Comparison of ENCODE assay signal across 9 mouse cellular contexts in genomic region chr4:43711821-43712220, GRCm38 (mm10). TPM values are rescaled to one million over a fixed set of nuclear protein-coding genes. Genes with fewer than 3 reads are reported as not detected.
DNase-seq lines count a peak whose midpoint lies in the region; ATAC-seq and TF ChIP-seq lines count a peak whose summit lies in the region.
"Had no signal": no experiment of that assay in that cellular context is flagged by ENCODE, and none has a peak within 500 bp of the region (broad histone marks: within the 10 kb centered on the region; RNA-seq: fewer than 3 reads in every experiment).

No protein-coding gene starts in this region.

- H3K9me3 ChIP-seq in MEL (replicated peaks; ENCODE audit: insufficient read depth, low read length): no peaks in the 10 kb centered on the region
- H3K9me3 ChIP-seq in kidney, embryonic 14.5 days (ENCODE audit: control insufficient read depth, low read length): no peaks in the 10 kb centered on the region
- no peaks in the 10 kb centered on the region for H3K9me3 ChIP-seq in liver, embryonic 14.5 days (ENCODE audit: control insufficient read depth, low read length)

- no peak for TF ChIP-seq POLR2A in MEL (IDR thresholded peaks at IDR 0.05; ENCODE audit: control insufficient read depth in 1 of 2, insufficient read depth in 1 of 2, low read depth in 1 of 2, low read length in 2 of 2, poor library complexity in 1 of 2)

- peak; percentile 60 for DNase-seq in A20 (ENCODE audit: low read depth, low spot score)
- DNase-seq in MEL (ENCODE audit: low read depth, low spot score): peak; percentile 64
- DNase-seq in cerebellum, adult 8-10 months: peak; percentile 87
- DNase-seq in gastrocnemius, postnatal 14 days: peak; percentile 83
- peak in 1 of 3 experiments; percentile 20 for DNase-seq in liver, embryonic 14.5 days (ENCODE audit: low read depth in 3 of 3, low spot score in 3 of 3)
- peak; percentile 42 for DNase-seq in retina, postnatal 7 days (ENCODE audit: low read depth, low spot score)
- DNase-seq in urinary bladder, postnatal 36 days (ENCODE audit: low spot score in 2 of 2): peak; percentile 72 to 80

- H3K27me3 ChIP-seq in MEL (ENCODE audit: control insufficient read depth in 1 of 2, insufficient read depth in 2 of 2, low read length in 2 of 2): peaks cover 24 to 25% of the 10 kb centered on the region in 2 experiments
- no peaks in the 10 kb centered on the region for H3K27me3 ChIP-seq in kidney, embryonic 14.5 days (ENCODE audit: control insufficient read depth, insufficient read depth, low read length)
- no peaks in the 10 kb centered on the region for H3K27me3 ChIP-seq in liver, embryonic 14.5 days (ENCODE audit: control insufficient read depth, insufficient read depth, low read length)

- H3K4me2 ChIP-seq in kidney, embryonic 14.5 days (replicated peaks; ENCODE audit: low read depth, low read length): no peak overlapping the region
- H3K4me2 ChIP-seq in liver, embryonic 14.5 days (ENCODE audit: low read depth): no peak overlapping the region

- intact Hi-C loops in gastrocnemius, postnatal 14 days (cut with DNase I; ENCODE audit: low total_unique reads): loop anchor here (2.0 to 5.0 kb wide), 2 partner anchors 40 to 81 kb away; partner anchors contain the start of gene Npr2

- no peaks in the 10 kb centered on the region for H3K36me3 ChIP-seq in MEL (ENCODE audit: control insufficient read depth in 1 of 2, insufficient read depth in 2 of 2, low read length in 2 of 2)
- H3K36me3 ChIP-seq in kidney, embryonic 14.5 days (ENCODE audit: control insufficient read depth, insufficient read depth, low read length): no peaks in the 10 kb centered on the region
- H3K36me3 ChIP-seq in liver, embryonic 14.5 days (replicated peaks; ENCODE audit: control insufficient read depth, insufficient read depth, low read depth): no peaks in the 10 kb centered on the region

- 0 out of 2 replicates have a peak, but pooled peaks have one; percentile 33 for ATAC-seq in kidney, embryonic 14.5 days (ENCODE audit: low FRiP score, low TSS enrichment)
- no peak for ATAC-seq in liver, embryonic 14.5 days (ENCODE audit: insufficient read depth)

- 0% methylated on average over 2 of the region's 2 CpGs for WGBS in kidney, embryonic 14.5 days
- WGBS in liver, embryonic 14.5 days (ENCODE audit: insufficient replicate concordance): 1% methylated on average over 2 of the region's 2 CpGs

- no peak overlapping the region for H3K4me3 ChIP-seq in MEL (ENCODE audit: control insufficient read depth in 1 of 2, insufficient read depth in 1 of 2, low read depth in 2 of 2, low read length in 2 of 2)
- H3K4me3 ChIP-seq in kidney, embryonic 14.5 days (ENCODE audit: low read length): no peak overlapping the region
- H3K4me3 ChIP-seq in liver, embryonic 14.5 days (ENCODE audit: insufficient read depth in 1 of 2, low read depth in 2 of 2, low read length in 2 of 2): no peak overlapping the region

- H3K79me2 ChIP-seq in MEL (ENCODE audit: control insufficient read depth, insufficient read depth, low read length, poor library complexity): no peaks in the 10 kb centered on the region

- H3K9ac ChIP-seq in MEL (ENCODE audit: control insufficient read depth, low read depth, low read length, poor library complexity, severe bottlenecking): no peak overlapping the region
- H3K9ac ChIP-seq in kidney, embryonic 14.5 days (ENCODE audit: low read depth, low read length): no peak overlapping the region
- H3K9ac ChIP-seq in liver, embryonic 14.5 days (replicated peaks): no peak overlapping the region

- TF ChIP-seq CTCF in MEL (IDR thresholded peaks at IDR 0.05 in 2 of 3, conservative IDR thresholded peaks at IDR 0.05 in 1 of 3; ENCODE audit: control insufficient read depth in 1 of 3, insufficient read depth in 1 of 3, low read depth in 2 of 3, low read length in 3 of 3, poor library complexity in 1 of 3, severe bottlenecking in 1 of 3): peak; percentile 81 to 96 (median 94)
- peak; percentile 83 for TF ChIP-seq CTCF in liver, embryonic 14.5 days (IDR thresholded peaks at IDR 0.05; ENCODE audit: low read depth)

- no peaks in the 10 kb centered on the region for H3K4me1 ChIP-seq in MEL (ENCODE audit: control insufficient read depth in 1 of 2, insufficient read depth in 2 of 2, low read length in 2 of 2)
- no peaks in the 10 kb centered on the region for H3K4me1 ChIP-seq in kidney, embryonic 14.5 days (ENCODE audit: control insufficient read depth, insufficient read depth, low read length)
- H3K4me1 ChIP-seq in liver, embryonic 14.5 days (replicated peaks; ENCODE audit: control insufficient read depth in 2 of 2, insufficient read depth in 2 of 2, low read length in 1 of 2): no peaks in the 10 kb centered on the region

- no peak overlapping the region for H3K27ac ChIP-seq in MEL (ENCODE audit: control insufficient read depth, low read depth, low read length)
- no peak overlapping the region for H3K27ac ChIP-seq in kidney, embryonic 14.5 days (ENCODE audit: low read depth, low read length)
- H3K27ac ChIP-seq in liver, embryonic 14.5 days: no peak overlapping the region

- no peak for TF ChIP-seq EP300 in MEL (IDR thresholded peaks at IDR 0.05; ENCODE audit: low read depth in 1 of 2, low read length in 2 of 2)
- TF ChIP-seq EP300 in liver, embryonic 14.5 days (IDR thresholded peaks at IDR 0.05; ENCODE audit: low read depth): no peak

- peak; percentile 86 for TF ChIP-seq RAD21 in MEL (IDR thresholded peaks at IDR 0.05; ENCODE audit: low read depth, low read length)

TF ChIP-seq in MEL, 35 proteins besides CTCF, POLR2A, EP300 and RAD21 (continues in another document):
- TF ChIP-seq POLR2AphosphoS5 (IDR thresholded peaks at IDR 0.05; ENCODE audit: borderline replicate concordance, low read depth, low read length) (no peak), KAT2A (conservative IDR thresholded peaks at IDR 0.05; ENCODE audit: low read depth, low read length) (no peak), ZC3H11A (IDR thresholded peaks at IDR 0.05; ENCODE audit: low read depth, low read length) (peak; percentile 96), E2F4 (IDR thresholded peaks at IDR 0.05; ENCODE audit: borderline replicate concordance, low read depth, low read length) (no peak), SMC3 (IDR thresholded peaks at IDR 0.05; ENCODE audit: low read depth, low read length) (peak; percentile 99), MYB (IDR thresholded peaks at IDR 0.05; ENCODE audit: low read depth, low read length) (no peak), GATA1 (IDR thresholded peaks at IDR 0.05; ENCODE audit: low read depth, low read length) (no peak), BHLHE40 (IDR thresholded peaks at IDR 0.05; ENCODE audit: borderline replicate concordance, low read depth, low read length) (peak; percentile 22; the same call in 1 of the 2 replicates), MYC (IDR thresholded peaks at IDR 0.05; ENCODE audit: low read depth, low read length) (no peak), HCFC1 (IDR thresholded peaks at IDR 0.05; ENCODE audit: low read depth, low read length) (no peak), CHD1 (IDR thresholded peaks at IDR 0.05; ENCODE audit: low read depth, low read length) (no peak), RCOR1 (IDR thresholded peaks at IDR 0.05; ENCODE audit: low read depth, low read length) (no peak), NELFE (IDR thresholded peaks at IDR 0.05; ENCODE audit: low read depth, low read length) (no peak), TAL1 (IDR thresholded peaks at IDR 0.05; ENCODE audit: low read length) (no peak), CHD2 (IDR thresholded peaks at IDR 0.05; ENCODE audit: low read length) (no peak), SIN3A (IDR thresholded peaks at IDR 0.05; ENCODE audit: low read length) (0 out of 2 replicates have a peak, but pooled peaks have one; percentile 25)

RNA-seq across cellular contexts. Expression of gene Olfr71, which starts 1.8 kb away (rescaled TPM):
- not detected in 2 replicates for total RNA-seq in MEL (2012; rRNA removed)
- polyA plus RNA-seq in MEL (2012; ENCODE audit: insufficient read depth in 1 of 2, insufficient read length in 2 of 2, low read depth in 1 of 2, low replicate concordance in 2 of 2, missing spikeins in 1 of 2): not detected
- total RNA-seq in gastrocnemius, postnatal 14 days (2021): not detected
- polyA plus RNA-seq in kidney, embryonic 14.5 days (2014; fragmentation: Nextera tagmentation; extraction: Ambion mirVana): not detected in 2 replicates
- polyA plus RNA-seq in liver, embryonic 14.5 days (2012; rRNA removed): not detected in 2 replicates
- polyA plus RNA-seq in liver, embryonic 14.5 days (2014; fragmentation: Nextera tagmentation; extraction: Ambion mirVana): not detected in 2 replicates
- polyA plus RNA-seq: gonadal fat pad, adult 2 months had no signal

RNA-seq across cellular contexts. Expression of gene Olfr70, which starts 11.2 kb away (rescaled TPM):
- total RNA-seq in MEL (2012; rRNA removed): not detected in 2 replicates
- polyA plus RNA-seq in MEL (2012; ENCODE audit: insufficient read depth in 1 of 2, insufficient read length in 2 of 2, low read depth in 1 of 2, low replicate concordance in 2 of 2, missing spikeins in 1 of 2): not detected
- not detected for total RNA-seq in gastrocnemius, postnatal 14 days (2021)
- polyA plus RNA-seq in kidney, embryonic 14.5 days (2014; fragmentation: Nextera tagmentation; extraction: Ambion mirVana): not detected in 2 replicates
- not detected in 2 replicates for polyA plus RNA-seq in liver, embryonic 14.5 days (2012; rRNA removed)
- not detected in 2 replicates for polyA plus RNA-seq in liver, embryonic 14.5 days (2014; fragmentation: Nextera tagmentation; extraction: Ambion mirVana)
- polyA plus RNA-seq: gonadal fat pad, adult 2 months had no signal

RNA-seq across cellular contexts. Expression of gene Hrct1, which starts 15.2 kb away (rescaled TPM):
- total RNA-seq in MEL (2012; rRNA removed): not detected in 2 replicates
- not detected for polyA plus RNA-seq in MEL (2012; ENCODE audit: insufficient read depth in 1 of 2, insufficient read length in 2 of 2, low read depth in 1 of 2, low replicate concordance in 2 of 2, missing spikeins in 1 of 2)
- total RNA-seq in gastrocnemius, postnatal 14 days (2021): 1 to 10 TPM; 1.9 to 2.7 TPM
- polyA plus RNA-seq in kidney, embryonic 14.5 days (2014; fragmentation: Nextera tagmentation; extraction: Ambion mirVana): 0.40 and 1.0 TPM in 2 replicates
- 0.08 and 0.09 TPM in 2 replicates for polyA plus RNA-seq in liver, embryonic 14.5 days (2012; rRNA removed)
- 0.06 and 0.21 TPM in 2 replicates for polyA plus RNA-seq in liver, embryonic 14.5 days (2014; fragmentation: Nextera tagmentation; extraction: Ambion mirVana)

RNA-seq across cellular contexts. Expression of gene Spaar, which starts 18.0 kb away (rescaled TPM):
- not detected in 2 replicates for total RNA-seq in MEL (2012; rRNA removed)
- not detected for polyA plus RNA-seq in MEL (2012; ENCODE audit: insufficient read depth in 1 of 2, insufficient read length in 2 of 2, low read depth in 1 of 2, low replicate concordance in 2 of 2, missing spikeins in 1 of 2)
- total RNA-seq in gastrocnemius, postnatal 14 days (2021): 1 to 10 TPM; 1.1 to 2.2 TPM
- 0.04 and 0.14 TPM in 2 replicates for polyA plus RNA-seq in kidney, embryonic 14.5 days (2014; fragmentation: Nextera tagmentation; extraction: Ambion mirVana)
- polyA plus RNA-seq in liver, embryonic 14.5 days (2012; rRNA removed): 0.01 and 0.02 TPM in 2 replicates
- 0.03 TPM in 1 of 2 replicates, not detected in the other for polyA plus RNA-seq in liver, embryonic 14.5 days (2014; fragmentation: Nextera tagmentation; extraction: Ambion mirVana)

RNA-seq across cellular contexts. Expression of gene Fam221b, which starts 42.9 kb away (rescaled TPM):
- total RNA-seq in MEL (2012; rRNA removed): 7.0 and 8.8 TPM in 2 replicates
- under 1 TPM in 1 of 2 experiments, not detected in 1; 0.10 TPM for polyA plus RNA-seq in MEL (2012; ENCODE audit: insufficient read depth in 1 of 2, insufficient read length in 2 of 2, low read depth in 1 of 2, low replicate concordance in 2 of 2, missing spikeins in 1 of 2)
- under 1 TPM; 0.16 to 0.20 TPM for total RNA-seq in gastrocnemius, postnatal 14 days (2021)
- 2.6 and 3.7 TPM in 2 replicates for polyA plus RNA-seq in kidney, embryonic 14.5 days (2014; fragmentation: Nextera tagmentation; extraction: Ambion mirVana)
- 0.01 and 0.02 TPM in 2 replicates for polyA plus RNA-seq in liver, embryonic 14.5 days (2012; rRNA removed)
- 1.7 TPM in 2 replicates for polyA plus RNA-seq in liver, embryonic 14.5 days (2014; fragmentation: Nextera tagmentation; extraction: Ambion mirVana)
